Mouse (Mus musculus): ENCODE results near the gene Gpr68.

Gpr68 gene

DNA sequence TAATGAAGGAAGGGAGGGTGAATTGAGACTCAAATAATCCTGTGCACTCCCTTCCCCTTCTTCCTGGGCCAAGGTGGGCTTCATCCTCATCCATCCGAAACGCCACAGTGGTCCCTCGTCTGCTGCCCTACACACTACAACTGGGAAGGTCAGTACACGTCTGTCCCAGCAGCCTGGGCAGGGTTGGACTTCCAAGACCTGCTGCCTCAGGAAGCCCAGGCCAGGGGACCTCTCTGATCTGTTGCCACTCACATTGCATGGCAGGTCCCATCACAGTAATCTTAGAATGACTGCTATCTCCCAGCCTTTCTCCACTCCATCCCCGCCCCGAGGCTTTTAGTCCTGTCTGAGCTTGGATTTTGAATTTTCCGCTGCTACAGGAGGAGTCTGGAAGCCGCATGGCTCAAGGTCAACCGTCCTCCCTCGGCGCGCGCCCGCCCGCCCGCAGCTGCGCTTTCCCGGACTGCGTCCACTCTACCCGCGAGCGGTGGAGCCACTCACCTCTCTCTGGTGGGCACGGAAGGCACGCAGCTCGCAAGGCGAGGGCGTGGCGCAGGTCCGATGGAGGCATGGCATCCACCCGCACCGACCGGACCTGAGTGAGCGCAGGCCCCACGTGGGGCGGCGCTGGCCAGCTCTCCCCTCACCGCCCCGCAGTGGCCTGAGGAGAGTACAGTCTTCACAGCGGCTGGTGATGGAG, at the start of gene Gpr68:
Gene Gpr68, minus strand, starts transcription at position 601 of the 700 bp plus-strand sequence.
- Histone ChIP-seq H3K36me3 (ENCODE audit: insufficient read depth, low read length) (peaks cover 19% of the 10 kb centered on the region), H3K27me3 (ENCODE audit: insufficient read depth, low read length) (peaks cover 45% of the 10 kb centered on the region), H3K4me3 (replicated peaks; ENCODE audit: low read length) (peak within 1 kb of the TSS; percentile 76), H3K9me3 (ENCODE audit: low read length) (peaks cover 12% of the 10 kb centered on the region), H3K4me1 (replicated peaks; ENCODE audit: low read depth, low read length) (peaks cover 46% of the 10 kb centered on the region)
- no peak for TF ChIP-seq NANOG (IDR thresholded peaks at IDR 0.05; ENCODE audit: borderline replicate concordance, low read length)
- no peak for TF ChIP-seq CTCF (conservative IDR thresholded peaks at IDR 0.05; ENCODE audit: low read length)
- TF ChIP-seq POU5F1 (IDR thresholded peaks at IDR 0.05; ENCODE audit: borderline replicate concordance, low read length) = no peak

GRCm38 (mm10) chr12:100957257-100957656, 49.3 kb upstream of the Gpr68 start:
- peaks cover 45% of the 10 kb centered on the region for H3K4me1 ChIP-seq (replicated peaks; ENCODE audit: low read depth, low read length)
- no peaks in the 10 kb centered on the region for H3K27me3 ChIP-seq (ENCODE audit: insufficient read depth, low read length)
- H3K4me3 ChIP-seq (replicated peaks; ENCODE audit: low read length) = no peak overlapping the region
- TF ChIP-seq NANOG (IDR thresholded peaks at IDR 0.05; ENCODE audit: borderline replicate concordance, low read length) (no peak), CTCF (conservative IDR thresholded peaks at IDR 0.05; ENCODE audit: low read length) (no peak), POU5F1 (IDR thresholded peaks at IDR 0.05; ENCODE audit: borderline replicate concordance, low read length) (no peak)
- no peaks in the 10 kb centered on the region for H3K9me3 ChIP-seq (ENCODE audit: low read length)
- peaks cover 88% of the 10 kb centered on the region for H3K36me3 ChIP-seq (ENCODE audit: insufficient read depth, low read length)

- Histone ChIP-seq H3K4me3 (replicated peaks; ENCODE audit: low read length) (no peak overlapping the region), H3K9me3 (ENCODE audit: low read length) (no peaks in the 10 kb centered on the region), H3K36me3 (ENCODE audit: insufficient read depth, low read length) (peaks cover 85% of the 10 kb centered on the region), H3K4me1 (replicated peaks; ENCODE audit: low read depth, low read length) (peaks cover 48% of the 10 kb centered on the region), H3K27me3 (ENCODE audit: insufficient read depth, low read length) (no peaks in the 10 kb centered on the region)
- no peak for TF ChIP-seq CTCF (conservative IDR thresholded peaks at IDR 0.05; ENCODE audit: low read length)
- no peak for TF ChIP-seq POU5F1 (IDR thresholded peaks at IDR 0.05; ENCODE audit: borderline replicate concordance, low read length)
- TF ChIP-seq NANOG (IDR thresholded peaks at IDR 0.05; ENCODE audit: borderline replicate concordance, low read length) = no peak
Observed at GRCm38 (mm10) chr12:100956825-100957224, 48.8 kb upstream of the Gpr68 start.

GRCm38 (mm10) chr12:100956028-100956427, 48.0 kb upstream of the Gpr68 start:
- Histone ChIP-seq H3K4me1 (replicated peaks; ENCODE audit: low read depth, low read length) (peaks cover 51% of the 10 kb centered on the region), H3K36me3 (ENCODE audit: insufficient read depth, low read length) (peaks cover 87% of the 10 kb centered on the region), H3K27me3 (ENCODE audit: insufficient read depth, low read length) (no peaks in the 10 kb centered on the region), H3K4me3 (replicated peaks; ENCODE audit: low read length) (no peak overlapping the region), H3K9me3 (ENCODE audit: low read length) (no peaks in the 10 kb centered on the region)
- TF ChIP-seq CTCF (conservative IDR thresholded peaks at IDR 0.05; ENCODE audit: low read length) (no peak), NANOG (IDR thresholded peaks at IDR 0.05; ENCODE audit: borderline replicate concordance, low read length) (no peak), POU5F1 (IDR thresholded peaks at IDR 0.05; ENCODE audit: borderline replicate concordance, low read length) (no peak)

DNA sequence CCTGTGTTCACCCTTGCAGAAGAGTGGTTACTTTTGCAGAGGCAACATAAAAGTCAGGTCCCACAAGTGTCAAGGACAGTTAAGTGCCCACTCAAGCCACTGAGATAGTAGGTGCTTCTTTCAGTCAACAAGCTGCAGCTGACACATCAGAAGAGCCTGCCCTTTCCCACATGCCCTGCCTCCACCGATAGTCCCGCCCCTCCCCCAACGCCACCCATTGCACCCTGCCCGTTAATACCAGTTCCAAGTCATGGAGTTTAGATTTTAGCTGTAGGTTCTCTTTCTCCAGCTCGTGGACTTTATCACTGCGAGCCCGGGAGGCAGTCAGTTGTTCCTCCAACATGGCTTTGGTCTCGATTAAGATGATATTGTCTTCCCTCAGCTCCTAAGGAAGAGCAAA, 45.9 kb upstream of the Gpr68 start:
- no peaks in the 10 kb centered on the region for H3K9me3 ChIP-seq (ENCODE audit: low read length)

DNA sequence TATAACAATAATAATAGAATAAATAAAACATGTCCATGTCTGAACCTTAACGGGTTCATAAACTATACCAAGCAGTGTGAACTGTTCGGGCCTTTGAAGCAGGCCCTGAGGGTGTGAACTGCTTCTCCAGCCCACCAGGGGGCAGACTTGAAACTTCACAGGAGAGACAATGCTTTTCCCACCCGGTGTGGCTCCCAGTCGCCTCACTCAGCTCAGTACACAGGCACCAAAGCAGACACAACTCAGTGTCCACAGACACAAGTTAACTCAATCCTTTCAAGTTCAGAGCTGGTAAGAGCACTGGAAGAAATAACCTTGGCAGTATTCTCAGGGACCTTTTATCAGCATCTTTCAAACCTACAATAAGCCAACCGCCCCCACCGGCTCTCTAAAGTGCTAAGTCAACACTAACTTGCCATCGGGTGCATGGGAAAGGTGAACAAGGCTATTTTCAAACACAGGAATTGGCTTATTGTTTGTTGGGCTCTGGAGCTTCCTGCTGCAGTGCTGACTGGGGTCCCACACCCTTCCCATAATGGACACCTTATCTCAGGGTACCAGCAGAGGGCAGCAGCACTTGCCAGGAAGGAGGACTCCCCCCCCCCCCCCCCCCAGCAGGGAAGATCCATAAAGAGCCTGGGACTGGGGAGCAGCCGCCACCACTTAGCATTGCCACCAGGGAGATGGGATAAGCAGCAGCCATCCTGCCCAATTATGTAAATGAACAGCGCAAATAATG, 44.4 kb upstream of the Gpr68 start:
- H3K36me3 ChIP-seq (ENCODE audit: insufficient read depth, low read length) = peaks cover 94% of the 10 kb centered on the region
- no peaks in the 10 kb centered on the region for H3K27me3 ChIP-seq (ENCODE audit: insufficient read depth, low read length)
- peaks cover 56% of the 10 kb centered on the region for H3K4me1 ChIP-seq (replicated peaks; ENCODE audit: low read depth, low read length)
- H3K9me3 ChIP-seq (ENCODE audit: low read length) = no peaks in the 10 kb centered on the region
- TF ChIP-seq CTCF (conservative IDR thresholded peaks at IDR 0.05; ENCODE audit: low read length) (peak; percentile 45), POU5F1 (IDR thresholded peaks at IDR 0.05; ENCODE audit: borderline replicate concordance, low read length) (no peak), NANOG (IDR thresholded peaks at IDR 0.05; ENCODE audit: borderline replicate concordance, low read length) (no peak)
- no peak overlapping the region for H3K4me3 ChIP-seq (replicated peaks; ENCODE audit: low read length)

More for the DNA sequence above, 45.9 kb upstream of the Gpr68 start:
- Histone ChIP-seq H3K36me3 (ENCODE audit: insufficient read depth, low read length) (peaks cover 88% of the 10 kb centered on the region), H3K4me3 (replicated peaks; ENCODE audit: low read length) (no peak overlapping the region), H3K4me1 (replicated peaks; ENCODE audit: low read depth, low read length) (peaks cover 55% of the 10 kb centered on the region), H3K27me3 (ENCODE audit: insufficient read depth, low read length) (no peaks in the 10 kb centered on the region)
- TF ChIP-seq CTCF (conservative IDR thresholded peaks at IDR 0.05; ENCODE audit: low read length) = no peak
- no peak for TF ChIP-seq POU5F1 (IDR thresholded peaks at IDR 0.05; ENCODE audit: borderline replicate concordance, low read length)
- TF ChIP-seq NANOG (IDR thresholded peaks at IDR 0.05; ENCODE audit: borderline replicate concordance, low read length) = no peak

- no peak overlapping the region for H3K4me3 ChIP-seq (replicated peaks; ENCODE audit: low read length)
- TF ChIP-seq CTCF (conservative IDR thresholded peaks at IDR 0.05; ENCODE audit: low read length) (no peak), NANOG (IDR thresholded peaks at IDR 0.05; ENCODE audit: borderline replicate concordance, low read length) (no peak), POU5F1 (IDR thresholded peaks at IDR 0.05; ENCODE audit: borderline replicate concordance, low read length) (no peak)
- H3K9me3 ChIP-seq (ENCODE audit: low read length) = no peaks in the 10 kb centered on the region
- peaks cover 94% of the 10 kb centered on the region for H3K36me3 ChIP-seq (ENCODE audit: insufficient read depth, low read length)
- H3K27me3 ChIP-seq (ENCODE audit: insufficient read depth, low read length) = no peaks in the 10 kb centered on the region
- peaks cover 70% of the 10 kb centered on the region for H3K4me1 ChIP-seq (replicated peaks; ENCODE audit: low read depth, low read length)
Observed at GRCm38 (mm10) chr12:100949146-100949545, 41.1 kb upstream of the Gpr68 start.

DNA sequence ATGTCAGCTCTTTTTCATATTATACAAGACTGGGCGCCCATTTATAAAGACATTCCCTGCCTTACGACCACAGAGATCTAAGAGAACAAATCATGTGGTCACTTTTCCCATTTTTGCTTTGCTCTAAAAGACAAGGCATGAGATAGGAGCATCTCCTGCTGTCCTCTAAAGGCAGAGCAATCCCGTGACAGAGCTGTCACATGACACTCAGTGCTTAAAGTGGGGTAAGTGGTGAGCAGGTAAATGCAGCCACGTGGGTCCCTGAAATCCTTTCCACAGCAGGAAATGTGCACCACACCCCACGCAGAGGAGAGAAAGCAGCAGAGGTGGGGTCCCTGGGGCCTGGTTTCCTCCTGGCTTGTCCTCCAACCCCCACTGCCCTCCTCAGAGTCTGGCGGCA, 40.0 kb upstream of the Gpr68 start:
- Histone ChIP-seq H3K9me3 (ENCODE audit: low read length) (no peaks in the 10 kb centered on the region), H3K27me3 (ENCODE audit: insufficient read depth, low read length) (no peaks in the 10 kb centered on the region), H3K4me3 (replicated peaks; ENCODE audit: low read length) (peak overlapping the region; percentile 35), H3K36me3 (ENCODE audit: insufficient read depth, low read length) (peaks cover 94% of the 10 kb centered on the region), H3K4me1 (replicated peaks; ENCODE audit: low read depth, low read length) (peaks cover 72% of the 10 kb centered on the region)
- TF ChIP-seq CTCF (conservative IDR thresholded peaks at IDR 0.05; ENCODE audit: low read length) (no peak), NANOG (IDR thresholded peaks at IDR 0.05; ENCODE audit: borderline replicate concordance, low read length) (no peak), POU5F1 (IDR thresholded peaks at IDR 0.05; ENCODE audit: borderline replicate concordance, low read length) (no peak)

Data from E14TG2a.4 (cell line).